Mouse (Mus musculus) midbrain, embryonic 14.5 days (tissue): Measurements from ENCODE around the gene Ldha. TPM values are rescaled to one million over a fixed set of nuclear protein-coding genes. Genes with fewer than 3 reads are reported as not detected.

Experiments used
- ATAC-seq: fragments of 200-750 bp; cut with Nextera tagmentation; 2 replicates; pipeline ENCODE4 v1.8.0; 2017; ENCODE audit warnings: moderate number of reproducible peaks, moderate library complexity; ENCODE audit not compliant: low FRiP score, low TSS enrichment
- DNase-seq: peaks from one replicate; pipeline ENCODE4 v3.0.0-alpha.2; 2015
- H3K27ac ChIP-seq: fragments of 300-500 bp; sonication (generic); replicated peaks from 2 replicates; pipeline ENCODE4 v1.5.1; 2014; ENCODE audit warnings: mild to moderate bottlenecking, low read depth, low read length, moderate library complexity
- H3K27me3 ChIP-seq: fragments of 300-500 bp; sonication (generic); 2 replicates; pipeline ENCODE4 v1.6.1; 2014; ENCODE audit warnings: low read length, control low read depth, mixed read lengths; ENCODE audit not compliant: control insufficient read depth, insufficient read depth
- H3K36me3 ChIP-seq: fragments of 300-500 bp; sonication (generic); 2 replicates; pipeline ENCODE4 v1.6.1; 2014; ENCODE audit warnings: low read length, control low read depth; ENCODE audit not compliant: control insufficient read depth, insufficient read depth
- H3K4me1 ChIP-seq: fragments of 300-500 bp; sonication (generic); 2 replicates; pipeline ENCODE4 v1.6.1; 2014; ENCODE audit warnings: mild to moderate bottlenecking, antibody characterized with exemption, low read length, control low read depth; ENCODE audit not compliant: control insufficient read depth, insufficient read depth
- H3K4me2 ChIP-seq: fragments of 300-500 bp; sonication (generic); 2 replicates; pipeline ENCODE4 v1.6.1; 2014; ENCODE audit warnings: mild to moderate bottlenecking, low read length, moderate library complexity
- H3K4me3 ChIP-seq: fragments of 300-500 bp; sonication (generic); replicated peaks from 2 replicates; pipeline ENCODE4 v1.5.1; 2014; ENCODE audit warnings: low read depth, low read length
- H3K9ac ChIP-seq: fragments of 300-500 bp; sonication (generic); replicated peaks from 2 replicates; pipeline ENCODE4 v1.6.1; 2014; ENCODE audit warnings: mild to moderate bottlenecking, low read length, moderate library complexity
- H3K9me3 ChIP-seq: fragments of 300-500 bp; sonication (generic); 2 replicates; pipeline ENCODE4 v1.6.1; 2016; ENCODE audit warnings: low read length, control low read depth, mixed read lengths; ENCODE audit not compliant: control insufficient read depth
- WGBS: fragments of 180-500 bp; shearing (Covaris S2); extraction: QIAGEN DNeasy Blood & Tissue Kit; methylation state at CpG from one replicate; pipeline ENCODE4 v1.1.7; 2014; 5-methylcytosine and 5-hydroxymethylcytosine counted together
- polyA plus RNA-seq: library from polyadenylated mRNA; unstranded; fragments of >200 nt; fragmentation: Nextera tagmentation; extraction: Ambion mirVana; gene quantifications from 2 replicates; pipeline ENCODE4 v1.2.1, GENCODE M21; 2014

Ldha gene
- polyA plus RNA-seq, 1 experiment from 2014 or later = 442 TPM

- WGBS = 22% methylated on average over 13 of the region's 14 CpGs
- DNase-seq (peak; percentile 34), ATAC-seq (no peak)
- no peaks in the 10 kb centered on the region for H3K27me3 ChIP-seq
- no peaks in the 10 kb centered on the region for H3K36me3 ChIP-seq
- H3K4me2 ChIP-seq = no peak overlapping the region
- H3K9ac ChIP-seq = 0 out of 2 replicates have a peak overlapping the region, but pooled peaks have one; percentile 16
- no peaks in the 10 kb centered on the region for H3K9me3 ChIP-seq
- no peak overlapping the region for H3K4me3 ChIP-seq
- 0 out of 2 replicates have a peak overlapping the region, but pooled peaks have one; percentile 5 for H3K27ac ChIP-seq
- H3K4me1 ChIP-seq = peaks cover 16% of the 10 kb centered on the region
Observed at GRCm38 (mm10) chr7:46834994-46835610, 6.2 kb upstream of the Ldha start.

DNA sequence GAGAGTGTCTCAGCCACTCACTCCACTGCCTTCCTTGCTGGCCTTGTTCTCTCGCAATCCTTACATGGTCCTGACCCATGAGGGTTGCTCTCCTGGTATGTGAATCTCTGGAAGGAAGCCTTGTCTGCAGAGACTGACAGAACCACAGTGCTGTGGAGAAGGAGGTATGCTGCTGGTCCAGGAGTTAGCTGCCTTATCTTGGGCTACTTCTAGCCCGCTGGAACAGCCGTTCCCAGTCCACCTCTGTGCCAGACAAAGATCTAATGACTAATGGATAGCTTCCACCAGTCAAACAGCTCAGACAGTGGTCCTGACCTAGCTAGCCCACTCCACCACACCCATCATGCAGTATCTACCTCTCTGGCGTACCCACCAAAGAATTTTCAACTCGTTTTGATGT lies 4.9 kb upstream of the Ldha start:
- DNase-seq (no peak), ATAC-seq (no peak)
- Histone ChIP-seq H3K4me1 (peaks cover 16% of the 10 kb centered on the region), H3K4me2 (no peak overlapping the region), H3K9me3 (no peaks in the 10 kb centered on the region), H3K9ac (no peak overlapping the region), H3K27ac (no peak overlapping the region), H3K4me3 (no peak overlapping the region), H3K27me3 (no peaks in the 10 kb centered on the region), H3K36me3 (no peaks in the 10 kb centered on the region)
- WGBS = 86% methylated on average over 5 of the region's 5 CpGs

DNA sequence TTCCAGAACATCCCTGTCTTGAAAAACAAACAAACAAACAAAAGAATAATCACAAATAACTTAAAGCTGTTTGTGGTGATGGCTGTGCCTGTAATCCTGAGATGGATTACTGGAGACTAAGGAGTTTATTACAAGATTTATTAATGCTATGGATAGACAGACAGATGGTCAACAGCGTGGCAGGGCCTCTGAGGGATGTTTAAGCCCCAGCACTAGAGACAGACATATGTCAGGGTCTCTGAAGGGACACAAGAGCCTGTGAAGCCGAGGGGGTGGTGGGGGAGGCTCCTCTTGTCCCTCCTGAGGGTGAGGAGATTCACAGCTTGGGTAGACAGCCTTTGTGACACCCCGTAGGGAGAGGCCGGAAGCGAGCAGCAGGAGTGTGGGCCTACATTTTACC lies 4.2 kb upstream of the Ldha start:
- Histone ChIP-seq H3K9ac (no peak overlapping the region), H3K27me3 (no peaks in the 10 kb centered on the region), H3K4me1 (peaks cover 16% of the 10 kb centered on the region), H3K4me3 (no peak overlapping the region), H3K36me3 (no peaks in the 10 kb centered on the region), H3K27ac (no peak overlapping the region), H3K4me2 (no peak overlapping the region), H3K9me3 (no peaks in the 10 kb centered on the region)
- 24% methylated on average over 5 of the region's 5 CpGs for WGBS
- DNase-seq (no peak), ATAC-seq (no peak)

- H3K4me2 ChIP-seq = no peak overlapping the region
- H3K4me3 ChIP-seq = no peak overlapping the region
- H3K4me1 ChIP-seq = peaks cover 16% of the 10 kb centered on the region
- no peak overlapping the region for H3K9ac ChIP-seq
- H3K27ac ChIP-seq = no peak overlapping the region
- no peaks in the 10 kb centered on the region for H3K36me3 ChIP-seq
- no peaks in the 10 kb centered on the region for H3K27me3 ChIP-seq
- ATAC-seq (no peak), DNase-seq (peak; percentile 41)
- 4% methylated on average over 9 of the region's 9 CpGs for WGBS
- no peaks in the 10 kb centered on the region for H3K9me3 ChIP-seq
Observed at GRCm38 (mm10) chr7:46838104-46838671, 3.1 kb upstream of the Ldha start.

DNA sequence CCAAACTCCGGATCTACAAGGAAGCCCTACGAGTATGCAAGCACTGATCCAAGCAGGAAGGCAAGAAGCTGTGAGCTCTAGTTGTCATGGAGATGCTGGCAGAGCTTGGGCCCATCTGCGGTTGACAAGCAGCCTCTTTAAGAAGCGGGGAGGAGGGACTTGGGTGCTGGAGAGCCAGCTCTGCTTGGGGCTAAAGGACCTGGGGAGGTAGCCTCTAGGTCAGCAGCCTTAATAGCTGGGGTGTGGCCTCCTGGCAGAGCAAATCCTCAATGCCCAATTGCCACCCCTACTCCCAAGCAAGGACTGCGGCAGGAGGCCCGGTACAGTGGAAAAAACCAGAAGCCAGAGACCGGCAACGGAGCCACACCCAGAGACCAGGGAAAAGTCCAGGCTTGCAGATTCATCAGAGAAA lies 2.4 kb upstream of the Ldha start:
- no peak overlapping the region for H3K27ac ChIP-seq
- peak overlapping the region; percentile 24; the same call in 1 of the 2 replicates for H3K4me2 ChIP-seq
- no peak overlapping the region for H3K9ac ChIP-seq
- ATAC-seq (peak; percentile 46; the same call in 1 of the 2 replicates), DNase-seq (peak; percentile 69)
- peaks cover 16% of the 10 kb centered on the region for H3K4me1 ChIP-seq
- no peaks in the 10 kb centered on the region for H3K27me3 ChIP-seq
- no peaks in the 10 kb centered on the region for H3K36me3 ChIP-seq
- no peak overlapping the region for H3K4me3 ChIP-seq
- 6% methylated on average over 8 of the region's 8 CpGs for WGBS
- no peaks in the 10 kb centered on the region for H3K9me3 ChIP-seq

GRCm38 (mm10) chr7:46839446-46839845 lies 1.8 kb upstream of the Ldha start:
- H3K27ac ChIP-seq = no peak overlapping the region
- no peaks in the 10 kb centered on the region for H3K36me3 ChIP-seq
- H3K4me3 ChIP-seq = no peak overlapping the region
- no peaks in the 10 kb centered on the region for H3K9me3 ChIP-seq
- WGBS = 32% methylated on average over 7 of the region's 7 CpGs
- no peaks in the 10 kb centered on the region for H3K27me3 ChIP-seq
- ATAC-seq (no peak), DNase-seq (no peak)
- no peak overlapping the region for H3K9ac ChIP-seq
- peaks cover 16% of the 10 kb centered on the region for H3K4me1 ChIP-seq
- no peak overlapping the region for H3K4me2 ChIP-seq

GRCm38 (mm10) chr7:46839861-46840260 lies 1.4 kb upstream of the Ldha start:
- 79% methylated on average over 5 of the region's 5 CpGs for WGBS
- no peak overlapping the region for H3K27ac ChIP-seq
- ATAC-seq (no peak), DNase-seq (no peak)
- no peaks in the 10 kb centered on the region for H3K9me3 ChIP-seq
- H3K36me3 ChIP-seq = no peaks in the 10 kb centered on the region
- no peaks in the 10 kb centered on the region for H3K27me3 ChIP-seq
- no peak overlapping the region for H3K4me3 ChIP-seq
- peaks cover 16% of the 10 kb centered on the region for H3K4me1 ChIP-seq
- H3K4me2 ChIP-seq = no peak overlapping the region
- no peak overlapping the region for H3K9ac ChIP-seq

- WGBS = 55% methylated on average over 4 of the region's 4 CpGs
- Histone ChIP-seq H3K36me3 (no peaks in the 10 kb centered on the region), H3K9ac (no peak overlapping the region), H3K4me1 (peaks cover 13% of the 10 kb centered on the region; the same call in 1 of the 2 replicates), H3K4me2 (no peak overlapping the region), H3K27ac (no peak overlapping the region), H3K27me3 (no peaks in the 10 kb centered on the region), H3K4me3 (no peak overlapping the region), H3K9me3 (no peaks in the 10 kb centered on the region)
- ATAC-seq (no peak), DNase-seq (no peak)
Observed at GRCm38 (mm10) chr7:46840326-46840725, 949 bp upstream of the Ldha start.

- ATAC-seq (no peak), DNase-seq (no peak)
- H3K4me3 ChIP-seq = no peak overlapping the region
- H3K4me1 ChIP-seq = peaks cover 24% of the 10 kb centered on the region; the same call in 1 of the 2 replicates
- WGBS = 32% methylated on average over 5 of the region's 5 CpGs
- no peaks in the 10 kb centered on the region for H3K9me3 ChIP-seq
- H3K4me2 ChIP-seq = no peak overlapping the region
- no peaks in the 10 kb centered on the region for H3K27me3 ChIP-seq
- H3K27ac ChIP-seq = no peak overlapping the region
- no peak overlapping the region for H3K9ac ChIP-seq
- H3K36me3 ChIP-seq = no peaks in the 10 kb centered on the region
Observed at GRCm38 (mm10) chr7:46842278-46842677, 1.0 kb downstream of the Ldha start.
